In the genomic region with DNA sequence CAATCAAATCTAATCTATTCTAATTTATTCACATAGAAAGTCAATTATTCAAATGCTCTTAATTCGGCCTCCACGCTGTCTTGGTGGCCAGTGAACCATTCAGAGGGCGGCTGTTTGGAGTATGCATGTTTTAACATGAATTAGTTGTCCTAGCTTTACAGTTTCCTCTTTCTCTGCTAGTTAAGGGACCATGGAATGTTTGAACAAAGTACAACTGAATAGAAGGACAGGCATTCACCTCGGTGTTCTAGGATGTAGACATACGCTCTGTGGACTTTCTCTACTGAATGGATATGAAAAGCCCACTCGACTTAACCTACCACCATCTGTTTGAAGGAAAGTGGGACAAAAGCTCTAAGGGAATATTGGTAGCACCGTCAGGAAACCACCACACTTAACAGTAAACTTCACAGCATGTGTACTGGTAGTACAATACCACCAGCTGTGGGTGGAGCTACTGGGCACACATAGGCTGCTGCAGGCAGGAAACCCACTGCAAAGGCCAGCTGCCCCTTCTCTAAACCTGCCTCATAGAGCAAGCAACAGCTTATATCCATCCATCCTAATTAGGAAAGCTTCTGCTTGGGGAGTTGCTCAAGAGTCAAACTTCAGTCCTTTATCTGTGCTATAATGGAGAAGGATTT, we compare ENCODE assay signal across 15 mouse cellular contexts.
DNase-seq lines count a peak whose midpoint lies in the region; ATAC-seq and TF ChIP-seq lines count a peak whose summit lies in the region.
"Had no signal": no experiment of that assay in that cellular context is flagged by ENCODE, and none has a peak within 500 bp of the region (broad histone marks: within the 10 kb centered on the region; RNA-seq: fewer than 3 reads in every experiment).

No protein-coding gene starts in this region.

- no peaks in the 10 kb centered on the region for H3K36me3 ChIP-seq in lung, embryonic 16.5 days (ENCODE audit: control insufficient read depth, insufficient read depth, low read length)
- H3K36me3 ChIP-seq in stomach, embryonic 15.5 days: no peaks in the 10 kb centered on the region; the same call in 1 of the 2 replicates
- H3K36me3 ChIP-seq in stomach, postnatal 0 days (ENCODE audit: control insufficient read depth, insufficient read depth, low read length): no peaks in the 10 kb centered on the region
- no peaks in the 10 kb centered on the region for H3K36me3 ChIP-seq in midbrain, postnatal 0 days (ENCODE audit: insufficient read depth, low read length)

- H3K4me2 ChIP-seq in lung, embryonic 16.5 days (ENCODE audit: low read depth, low read length): no peak overlapping the region
- no peak overlapping the region for H3K4me2 ChIP-seq in stomach, embryonic 15.5 days
- no peak overlapping the region for H3K4me2 ChIP-seq in stomach, postnatal 0 days (replicated peaks; ENCODE audit: low read depth)
- H3K4me2 ChIP-seq in midbrain, postnatal 0 days (ENCODE audit: low read depth, low read length, poor library complexity, severe bottlenecking): no peak overlapping the region

- DNase-seq in heart, adult 11 months: peak; percentile 64
- DNase-seq in heart, adult 9 months (ENCODE audit: low spot score in 2 of 2): no peak
- DNase-seq in lung, postnatal 25 days (ENCODE audit: low spot score): no peak
- no peak for DNase-seq in stomach, postnatal 0 days (ENCODE audit: low spot score)
- DNase-seq in midbrain, postnatal 0 days (ENCODE audit: low spot score): peak; percentile 25
- no peak for DNase-seq in gastrocnemius, adult 2 months
- DNase-seq: B cell, adult 2 months; cerebellum, postnatal 14 days; heart, adult 2 months; kidney, postnatal 4 days; thymus, adult 2 months had no signal

- peaks cover 15% of the 10 kb centered on the region for H3K4me1 ChIP-seq in lung, embryonic 16.5 days (replicated peaks; ENCODE audit: control insufficient read depth, insufficient read depth, low read length)
- H3K4me1 ChIP-seq in stomach, embryonic 15.5 days: 0 out of 2 replicates have a peak, but pooled peaks cover 3% of the 10 kb centered on the region
- H3K4me1 ChIP-seq in stomach, postnatal 0 days (replicated peaks; ENCODE audit: control insufficient read depth, insufficient read depth): no peaks in the 10 kb centered on the region
- H3K4me1 ChIP-seq in midbrain, postnatal 0 days (ENCODE audit: insufficient read depth, low read length): no peaks in the 10 kb centered on the region; the same call in 1 of the 2 replicates

- no peak overlapping the region for H3K4me3 ChIP-seq in lung, embryonic 16.5 days (ENCODE audit: low read length)
- no peak overlapping the region for H3K4me3 ChIP-seq in stomach, embryonic 15.5 days (replicated peaks)
- no peak overlapping the region for H3K4me3 ChIP-seq in stomach, postnatal 0 days (ENCODE audit: low read depth, low read length)
- no peak overlapping the region for H3K4me3 ChIP-seq in midbrain, postnatal 0 days (ENCODE audit: low read depth, low read length)
- no peak overlapping the region for H3K4me3 ChIP-seq in gastrocnemius, adult 2 months
- H3K4me3 ChIP-seq: heart, adult 2 months had no signal

- TF ChIP-seq CTCF in stomach, postnatal 0 days (IDR thresholded peaks at IDR 0.05; ENCODE audit: low read depth): no peak
- no peak for TF ChIP-seq CTCF in midbrain, postnatal 0 days (IDR thresholded peaks at IDR 0.05)
- no peak for TF ChIP-seq CTCF in gastrocnemius, adult 2 months (IDR thresholded peaks at IDR 0.05)

- no peak for TF ChIP-seq EP300 in stomach, postnatal 0 days (optimal IDR thresholded peaks at IDR 0.05)

- WGBS in lung, embryonic 16.5 days: 80% methylated on average over 7 of the region's 7 CpGs
- WGBS in stomach, embryonic 15.5 days: 80% methylated on average over 7 of the region's 7 CpGs
- 68% methylated on average over 7 of the region's 7 CpGs for WGBS in stomach, postnatal 0 days
- 42% methylated on average over 7 of the region's 7 CpGs for WGBS in midbrain, postnatal 0 days

- H3K9me3 ChIP-seq in lung, embryonic 16.5 days (ENCODE audit: control insufficient read depth, low read length): no peaks in the 10 kb centered on the region
- H3K9me3 ChIP-seq in stomach, embryonic 15.5 days: no peaks in the 10 kb centered on the region
- no peaks in the 10 kb centered on the region for H3K9me3 ChIP-seq in stomach, postnatal 0 days (ENCODE audit: control insufficient read depth, low read length)
- H3K9me3 ChIP-seq in midbrain, postnatal 0 days (ENCODE audit: low read length): no peaks in the 10 kb centered on the region

- H3K27ac ChIP-seq in lung, embryonic 16.5 days (ENCODE audit: low read length): peak overlapping the region; percentile 55
- peak overlapping the region; percentile 10; the same call in 1 of the 2 replicates for H3K27ac ChIP-seq in stomach, embryonic 15.5 days
- H3K27ac ChIP-seq in stomach, postnatal 0 days (replicated peaks): no peak overlapping the region; the same call in 1 of the 2 replicates
- no peak overlapping the region for H3K27ac ChIP-seq in midbrain, postnatal 0 days (ENCODE audit: low read depth, low read length)
- H3K27ac ChIP-seq in gastrocnemius, adult 2 months: no peak overlapping the region
- H3K27ac ChIP-seq: heart, adult 2 months; macrophage had no signal

- ATAC-seq in lung, embryonic 16.5 days (ENCODE audit: low read depth): no peak
- no peak for ATAC-seq in stomach, embryonic 15.5 days (ENCODE audit: insufficient read depth, low FRiP score, low read depth)
- no peak for ATAC-seq in stomach, postnatal 0 days (ENCODE audit: low FRiP score, low TSS enrichment)
- ATAC-seq in midbrain, postnatal 0 days (ENCODE audit: low FRiP score): no peak
- ATAC-seq: Patski had no signal

- intact Hi-C loops in gastrocnemius, adult 2 months (cut with DNase I): no loop called here

- no peaks in the 10 kb centered on the region for H3K27me3 ChIP-seq in lung, embryonic 16.5 days (ENCODE audit: control insufficient read depth, insufficient read depth, low read depth, low read length)
- no peaks in the 10 kb centered on the region for H3K27me3 ChIP-seq in stomach, embryonic 15.5 days (replicated peaks)
- H3K27me3 ChIP-seq in stomach, postnatal 0 days (ENCODE audit: control insufficient read depth, insufficient read depth, low read length): no peaks in the 10 kb centered on the region
- no peaks in the 10 kb centered on the region; the same call in 1 of the 2 replicates for H3K27me3 ChIP-seq in midbrain, postnatal 0 days (ENCODE audit: insufficient read depth, low read length)
- H3K27me3 ChIP-seq: Patski had no signal

- no peak overlapping the region for H3K9ac ChIP-seq in lung, embryonic 16.5 days (ENCODE audit: low read length)
- no peak overlapping the region for H3K9ac ChIP-seq in stomach, embryonic 15.5 days
- no peak overlapping the region for H3K9ac ChIP-seq in stomach, postnatal 0 days (ENCODE audit: low read length)
- no peak overlapping the region for H3K9ac ChIP-seq in midbrain, postnatal 0 days (replicated peaks; ENCODE audit: low read length, poor library complexity, severe bottlenecking)

Comparison
In these comparisons a context has a peak if more than half of its experiments do, and no peak if none do; other contexts are left out.
1. DNase-seq: peak in heart, adult 11 months (single experiment) and midbrain, postnatal 0 days (single experiment); none in heart, adult 9 months (0 of 2), lung, postnatal 25 days (single experiment), stomach, postnatal 0 days (single experiment) and gastrocnemius, adult 2 months (single experiment).
2. H3K27ac ChIP-seq: peak in lung, embryonic 16.5 days (single experiment) and stomach, embryonic 15.5 days (single experiment); none in stomach, postnatal 0 days (single experiment), midbrain, postnatal 0 days (single experiment) and gastrocnemius, adult 2 months (single experiment).